Mouse (Mus musculus): ENCODE data around the gene Rbfox3. TPM values are rescaled to one million over a fixed set of nuclear protein-coding genes. Genes with fewer than 3 reads are reported as not detected.

Rbfox3 gene
- polyA plus RNA-seq, 1 experiment from 2014 or later = 69.3 TPM

GRCm38 (mm10) chr11:118858305-118858704 lies 53.1 kb downstream of the Rbfox3 start:
- peak overlapping the region; percentile 52 for H3K27ac ChIP-seq
- peaks cover 5% of the 10 kb centered on the region; the same call in 1 of the 2 replicates for H3K4me1 ChIP-seq (replicated peaks; ENCODE audit: control insufficient read depth, insufficient read depth, low read length)
- ATAC-seq (ENCODE audit: low FRiP score) (no peak), DNase-seq (ENCODE audit: low spot score) (no peak)
- H3K36me3 ChIP-seq (replicated peaks; ENCODE audit: control insufficient read depth, insufficient read depth) = no peaks in the 10 kb centered on the region
- H3K9me3 ChIP-seq (ENCODE audit: control insufficient read depth, low read length) = no peaks in the 10 kb centered on the region
- H3K9ac ChIP-seq = no peak overlapping the region
- no peaks in the 10 kb centered on the region for H3K27me3 ChIP-seq (ENCODE audit: control insufficient read depth, insufficient read depth, low read length)
- WGBS = 57% methylated on average over 11 of the region's 11 CpGs
- H3K4me3 ChIP-seq (replicated peaks; ENCODE audit: low read length) = no peak overlapping the region
- H3K4me2 ChIP-seq (replicated peaks) = no peak overlapping the region

GRCm38 (mm10) chr11:118851391-118851790 lies 60.0 kb downstream of the Rbfox3 start:
- Histone ChIP-seq H3K27ac (no peak overlapping the region), H3K4me3 (replicated peaks; ENCODE audit: low read length) (no peak overlapping the region), H3K9ac (no peak overlapping the region), H3K36me3 (replicated peaks; ENCODE audit: control insufficient read depth, insufficient read depth) (no peaks in the 10 kb centered on the region), H3K4me2 (replicated peaks) (no peak overlapping the region), H3K4me1 (replicated peaks; ENCODE audit: control insufficient read depth, insufficient read depth, low read length) (peaks cover 10% of the 10 kb centered on the region; the same call in 1 of the 2 replicates), H3K27me3 (ENCODE audit: control insufficient read depth, insufficient read depth, low read length) (no peaks in the 10 kb centered on the region), H3K9me3 (ENCODE audit: control insufficient read depth, low read length) (no peaks in the 10 kb centered on the region)
- ATAC-seq (ENCODE audit: low FRiP score) = no peak
- no peak for DNase-seq (ENCODE audit: low spot score)
- 78% methylated on average over 6 of the region's 6 CpGs for WGBS

GRCm38 (mm10) chr11:118847986-118848385 lies 63.4 kb downstream of the Rbfox3 start:
- Histone ChIP-seq H3K9me3 (ENCODE audit: control insufficient read depth, low read length) (no peaks in the 10 kb centered on the region), H3K36me3 (replicated peaks; ENCODE audit: control insufficient read depth, insufficient read depth) (no peaks in the 10 kb centered on the region), H3K27ac (peak overlapping the region; percentile 38; the same call in 1 of the 2 replicates), H3K4me2 (replicated peaks) (no peak overlapping the region), H3K27me3 (ENCODE audit: control insufficient read depth, insufficient read depth, low read length) (no peaks in the 10 kb centered on the region), H3K4me3 (replicated peaks; ENCODE audit: low read length) (no peak overlapping the region), H3K9ac (no peak overlapping the region), H3K4me1 (replicated peaks; ENCODE audit: control insufficient read depth, insufficient read depth, low read length) (peaks cover 10% of the 10 kb centered on the region; the same call in 1 of the 2 replicates)
- DNase-seq (ENCODE audit: low spot score) (no peak), ATAC-seq (ENCODE audit: low FRiP score) (no peak)
- WGBS = 68% methylated on average over 7 of the region's 7 CpGs

GRCm38 (mm10) chr11:118840992-118841391 lies 70.4 kb downstream of the Rbfox3 start:
- no peaks in the 10 kb centered on the region for H3K36me3 ChIP-seq (replicated peaks; ENCODE audit: control insufficient read depth, insufficient read depth)
- H3K4me2 ChIP-seq (replicated peaks) = no peak overlapping the region
- peaks cover 19% of the 10 kb centered on the region for H3K4me1 ChIP-seq (replicated peaks; ENCODE audit: control insufficient read depth, insufficient read depth, low read length)
- H3K4me3 ChIP-seq (replicated peaks; ENCODE audit: low read length) = no peak overlapping the region
- no peak for ATAC-seq (ENCODE audit: low FRiP score)
- DNase-seq (ENCODE audit: low spot score) = no peak
- WGBS = 78% methylated on average over 5 of the region's 5 CpGs
- no peaks in the 10 kb centered on the region for H3K9me3 ChIP-seq (ENCODE audit: control insufficient read depth, low read length)
- H3K27ac ChIP-seq = no peak overlapping the region
- no peak overlapping the region for H3K9ac ChIP-seq
- no peaks in the 10 kb centered on the region for H3K27me3 ChIP-seq (ENCODE audit: control insufficient read depth, insufficient read depth, low read length)

- H3K4me1 ChIP-seq (replicated peaks; ENCODE audit: control insufficient read depth, insufficient read depth, low read length) = peaks cover 19% of the 10 kb centered on the region
- 41% methylated on average over 4 of the region's 4 CpGs for WGBS
- no peak overlapping the region for H3K4me3 ChIP-seq (replicated peaks; ENCODE audit: low read length)
- no peak for DNase-seq (ENCODE audit: low spot score)
- H3K9ac ChIP-seq = 0 out of 2 replicates have a peak overlapping the region, but pooled peaks have one; percentile 4
- H3K36me3 ChIP-seq (replicated peaks; ENCODE audit: control insufficient read depth, insufficient read depth) = no peaks in the 10 kb centered on the region
- H3K9me3 ChIP-seq (ENCODE audit: control insufficient read depth, low read length) = no peaks in the 10 kb centered on the region
- ATAC-seq (ENCODE audit: low FRiP score) = no peak
- no peaks in the 10 kb centered on the region for H3K27me3 ChIP-seq (ENCODE audit: control insufficient read depth, insufficient read depth, low read length)
- 0 out of 2 replicates have a peak overlapping the region, but pooled peaks have one; percentile 1 for H3K27ac ChIP-seq
- H3K4me2 ChIP-seq (replicated peaks) = no peak overlapping the region
Measured at GRCm38 (mm10) chr11:118838167-118838566, 73.2 kb downstream of the Rbfox3 start.

GRCm38 (mm10) chr11:118836889-118837288 lies 74.5 kb downstream of the Rbfox3 start:
- Histone ChIP-seq H3K4me3 (replicated peaks; ENCODE audit: low read length) (no peak overlapping the region), H3K9ac (no peak overlapping the region), H3K36me3 (replicated peaks; ENCODE audit: control insufficient read depth, insufficient read depth) (no peaks in the 10 kb centered on the region), H3K27me3 (ENCODE audit: control insufficient read depth, insufficient read depth, low read length) (no peaks in the 10 kb centered on the region), H3K9me3 (ENCODE audit: control insufficient read depth, low read length) (no peaks in the 10 kb centered on the region), H3K27ac (no peak overlapping the region), H3K4me1 (replicated peaks; ENCODE audit: control insufficient read depth, insufficient read depth, low read length) (peaks cover 19% of the 10 kb centered on the region), H3K4me2 (replicated peaks) (no peak overlapping the region)
- ATAC-seq (ENCODE audit: low FRiP score) = peak; percentile 32; the same call in 1 of the 2 replicates
- no peak for DNase-seq (ENCODE audit: low spot score)
- WGBS = 52% methylated on average over 4 of the region's 4 CpGs

- Histone ChIP-seq H3K27me3 (ENCODE audit: control insufficient read depth, insufficient read depth, low read length) (no peaks in the 10 kb centered on the region), H3K9me3 (ENCODE audit: control insufficient read depth, low read length) (no peaks in the 10 kb centered on the region), H3K27ac (no peak overlapping the region), H3K4me1 (replicated peaks; ENCODE audit: control insufficient read depth, insufficient read depth, low read length) (peaks cover 18% of the 10 kb centered on the region), H3K4me2 (replicated peaks) (no peak overlapping the region), H3K9ac (no peak overlapping the region), H3K4me3 (replicated peaks; ENCODE audit: low read length) (no peak overlapping the region), H3K36me3 (replicated peaks; ENCODE audit: control insufficient read depth, insufficient read depth) (no peaks in the 10 kb centered on the region)
- DNase-seq (ENCODE audit: low spot score) (no peak), ATAC-seq (ENCODE audit: low FRiP score) (no peak)
- WGBS = 79% methylated on average over 10 of the region's 10 CpGs
Measured at GRCm38 (mm10) chr11:118832793-118833481, 78.5 kb downstream of the Rbfox3 start.

- Histone ChIP-seq H3K4me2 (replicated peaks) (no peak overlapping the region), H3K4me3 (replicated peaks; ENCODE audit: low read length) (no peak overlapping the region), H3K9me3 (ENCODE audit: control insufficient read depth, low read length) (no peaks in the 10 kb centered on the region), H3K36me3 (replicated peaks; ENCODE audit: control insufficient read depth, insufficient read depth) (no peaks in the 10 kb centered on the region), H3K27ac (no peak overlapping the region), H3K27me3 (ENCODE audit: control insufficient read depth, insufficient read depth, low read length) (no peaks in the 10 kb centered on the region), H3K4me1 (replicated peaks; ENCODE audit: control insufficient read depth, insufficient read depth, low read length) (peaks cover 7% of the 10 kb centered on the region), H3K9ac (no peak overlapping the region)
- no peak for ATAC-seq (ENCODE audit: low FRiP score)
- DNase-seq (ENCODE audit: low spot score) = no peak
- WGBS = 74% methylated on average over 7 of the region's 7 CpGs
Measured at GRCm38 (mm10) chr11:118831730-118832129, 79.7 kb downstream of the Rbfox3 start.

GRCm38 (mm10) chr11:118825280-118826094 lies 85.9 kb downstream of the Rbfox3 start:
- H3K27me3 ChIP-seq (ENCODE audit: control insufficient read depth, insufficient read depth, low read length) = no peaks in the 10 kb centered on the region
- no peaks in the 10 kb centered on the region for H3K9me3 ChIP-seq (ENCODE audit: control insufficient read depth, low read length)
- no peaks in the 10 kb centered on the region for H3K36me3 ChIP-seq (replicated peaks; ENCODE audit: control insufficient read depth, insufficient read depth)
- 0 out of 2 replicates have a peak overlapping the region, but pooled peaks have one; percentile 2 for H3K27ac ChIP-seq
- ATAC-seq (ENCODE audit: low FRiP score) (no peak), DNase-seq (ENCODE audit: low spot score) (no peak)
- 0 out of 2 replicates have a peak overlapping the region, but pooled peaks have one; percentile 5 for H3K9ac ChIP-seq
- H3K4me3 ChIP-seq (replicated peaks; ENCODE audit: low read length) = no peak overlapping the region
- WGBS = 41% methylated on average over 25 of the region's 25 CpGs
- no peak overlapping the region for H3K4me2 ChIP-seq (replicated peaks)
- H3K4me1 ChIP-seq (replicated peaks; ENCODE audit: control insufficient read depth, insufficient read depth, low read length) = peaks cover 18% of the 10 kb centered on the region

All from hindbrain, embryonic 14.5 days (tissue).